Mouse (Mus musculus) cerebellum, adult 11 months (tissue): Measurements from ENCODE around the gene Fpr3.
"Not testable (repeated sequence)": the region's sequence is repeated elsewhere in the genome, so short reads cannot be mapped to it uniquely, and the experiment has no call there.

Experiments used
- DNase-seq: peaks from one replicate; pipeline ENCODE4 v3.0.0; 2022

Fpr3 gene

DNA sequence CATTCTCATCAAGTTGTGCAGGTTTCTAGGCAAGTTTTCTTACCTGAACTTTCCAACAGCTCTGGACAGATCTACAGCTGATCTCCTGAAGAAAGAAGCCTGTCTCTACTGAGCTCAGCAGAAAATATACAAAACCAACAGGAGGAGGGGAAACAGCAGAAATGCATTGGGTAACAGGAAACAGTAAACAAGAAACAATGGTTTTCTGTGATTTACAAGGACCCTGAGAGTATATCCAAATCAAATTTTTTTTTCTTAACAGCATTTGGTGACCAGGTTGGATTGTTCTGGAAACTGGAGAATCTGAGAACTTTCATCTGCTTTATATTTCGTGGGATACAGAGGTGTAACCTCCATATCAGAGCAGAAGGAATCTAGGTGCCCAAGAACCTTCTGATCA lies 3.8 kb upstream of the Fpr3 start, which contains the start of gene Fpr1:
Gene Fpr1 (minus strand): TSS at position 101 of the 400 bp plus-strand sequence.
- DNase-seq, result no peak

DNA sequence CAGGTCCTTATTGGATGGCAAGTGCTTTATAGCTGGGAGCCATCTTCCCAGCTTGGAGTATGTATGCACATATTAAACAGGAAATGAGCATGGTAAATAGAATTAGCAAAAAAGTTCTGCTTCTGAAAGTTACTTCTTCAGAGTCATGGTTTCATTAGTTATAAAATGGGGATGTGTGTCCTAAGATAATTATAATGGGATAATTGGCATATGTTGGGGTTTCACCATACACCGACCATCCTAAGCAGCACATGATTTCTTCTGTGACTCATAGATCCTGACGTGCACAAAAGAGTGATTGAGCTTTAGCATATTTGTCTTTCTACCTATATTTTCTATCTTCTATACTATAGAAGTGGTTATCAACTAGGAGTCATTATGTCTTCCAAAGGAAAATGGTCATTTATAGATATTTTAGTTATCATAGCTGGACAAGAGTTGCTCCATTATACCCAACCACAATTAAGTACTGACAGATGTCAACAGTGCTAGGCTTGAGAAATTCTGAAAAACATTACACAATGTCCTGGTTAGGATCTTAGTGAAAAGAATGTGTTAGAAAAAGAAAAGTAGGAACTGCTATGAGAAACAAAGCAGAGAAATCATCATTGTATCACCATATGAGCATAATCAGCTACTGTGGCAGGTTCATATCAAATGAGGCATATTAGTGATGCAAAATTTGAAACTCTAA lies 2.2 kb downstream of the Fpr3 start:
- no peak for DNase-seq

DNA sequence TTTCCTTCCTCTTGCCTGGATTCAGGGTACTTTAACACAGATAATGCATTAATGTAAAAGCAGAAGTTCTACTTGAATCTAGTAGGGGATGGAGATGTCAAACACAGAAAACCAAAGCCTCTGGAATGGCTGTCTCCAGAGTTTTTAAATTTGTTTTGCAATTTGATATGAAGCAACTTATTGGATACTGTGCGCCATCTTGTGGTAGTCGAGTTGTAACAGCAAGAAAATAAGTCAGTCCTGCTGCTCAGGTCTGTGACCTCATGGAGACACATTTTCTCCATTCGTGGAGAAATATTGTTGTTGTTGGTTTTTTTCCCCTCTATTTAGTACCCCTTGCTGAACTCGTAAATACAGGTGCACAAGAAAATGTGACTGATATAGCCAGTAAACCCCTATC lies 8.4 kb downstream of the Fpr3 start:
- DNase-seq, result peak; percentile 29

DNA sequence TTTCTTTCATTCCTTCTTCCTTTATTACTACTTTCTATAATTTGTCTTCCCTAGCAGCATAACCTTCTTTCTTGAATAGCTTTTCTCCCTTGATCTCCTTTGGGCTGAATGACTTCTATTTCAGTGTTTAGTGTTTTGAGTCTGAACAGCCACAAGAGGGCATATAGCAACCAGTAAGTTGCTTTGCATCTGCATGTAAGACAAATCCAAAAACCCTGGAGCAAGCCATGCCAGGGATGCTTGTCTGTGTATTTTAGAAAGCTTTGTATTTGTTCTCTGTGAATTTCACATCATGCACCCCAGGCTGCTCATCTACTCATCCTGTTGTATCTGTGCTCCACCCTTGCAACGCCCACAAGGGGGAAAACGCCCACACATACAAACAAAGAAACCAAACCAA lies 11.6 kb downstream of the Fpr3 start:
- no peak for DNase-seq

DNA sequence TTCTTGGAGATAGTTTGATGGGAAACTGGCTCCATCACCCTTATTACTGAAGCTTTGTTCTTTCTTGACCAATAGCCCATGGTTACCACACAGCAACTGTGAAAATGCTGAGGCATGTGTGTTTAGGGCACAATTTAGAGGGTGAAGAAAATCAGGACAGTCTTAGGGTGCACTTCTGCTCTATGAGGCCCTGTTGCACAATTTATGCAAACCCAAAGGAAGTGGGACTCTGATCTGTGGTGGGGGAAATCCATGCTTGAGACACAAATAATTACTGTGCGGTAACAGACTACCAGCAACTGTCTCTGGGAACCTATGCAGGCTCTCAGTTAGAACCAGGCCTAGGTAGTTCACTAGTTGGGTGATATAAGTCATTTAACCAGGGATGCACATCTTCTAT lies 13.1 kb downstream of the Fpr3 start:
- no peak for DNase-seq

DNA sequence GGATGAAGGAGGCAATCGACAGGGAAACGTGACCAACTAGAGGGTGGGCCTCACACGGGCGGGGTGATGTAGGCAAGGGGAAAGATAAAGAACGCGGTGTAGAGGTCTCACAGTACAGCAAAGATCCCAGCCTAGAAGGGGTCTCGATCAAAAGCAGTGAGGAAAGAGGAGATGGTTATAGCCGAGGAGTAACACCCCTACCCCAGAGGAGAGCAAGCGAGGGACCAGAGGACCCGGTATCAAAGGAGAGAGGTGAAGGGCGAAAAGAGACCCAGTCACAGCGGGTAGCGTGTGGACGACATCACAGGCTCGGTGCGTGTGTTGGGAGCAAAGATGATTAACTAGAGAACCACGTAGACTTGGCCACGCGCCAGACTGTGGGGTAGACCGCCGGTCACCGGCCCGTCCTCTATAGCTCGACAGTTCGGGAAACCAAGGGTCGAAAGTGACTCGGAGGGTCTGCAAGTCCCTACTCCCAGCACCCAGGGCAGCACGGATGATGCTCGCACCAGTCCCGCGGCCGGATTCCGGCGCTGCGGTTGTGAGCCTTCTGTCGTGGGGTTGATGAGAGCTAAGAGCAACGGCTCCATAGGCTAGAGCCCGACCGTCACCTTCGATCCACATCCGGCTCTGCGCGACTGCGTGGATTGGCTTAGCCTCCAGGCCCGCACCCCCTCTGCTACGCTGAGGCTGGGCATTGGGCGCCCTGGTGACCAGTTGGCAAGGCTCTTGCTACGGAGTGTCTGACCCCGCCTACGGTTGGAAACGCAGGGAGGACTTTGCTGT lies 22.2 kb downstream of the Fpr3 start:
- DNase-seq, result peak; percentile 78

DNA sequence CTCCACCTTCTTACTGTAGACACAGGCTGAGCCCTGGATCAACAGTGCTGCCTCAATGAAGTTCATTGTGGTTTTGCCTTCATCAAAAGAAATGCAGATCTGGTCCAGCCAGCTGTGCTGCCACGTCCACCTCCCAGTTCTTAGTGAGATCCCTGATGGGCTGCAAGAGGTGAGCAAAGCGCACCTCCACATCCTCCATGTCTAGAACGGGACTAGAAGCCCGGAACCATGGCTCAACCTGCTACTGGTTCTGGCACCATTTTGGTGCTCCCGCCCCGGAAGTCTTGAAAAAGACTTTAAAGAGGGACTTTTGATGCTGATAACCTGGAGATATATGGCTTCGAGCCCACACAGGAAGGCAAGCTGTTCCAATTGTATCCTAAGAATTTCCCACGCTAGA lies 25.0 kb downstream of the Fpr3 start:
- not testable (repeated sequence) for DNase-seq

DNA sequence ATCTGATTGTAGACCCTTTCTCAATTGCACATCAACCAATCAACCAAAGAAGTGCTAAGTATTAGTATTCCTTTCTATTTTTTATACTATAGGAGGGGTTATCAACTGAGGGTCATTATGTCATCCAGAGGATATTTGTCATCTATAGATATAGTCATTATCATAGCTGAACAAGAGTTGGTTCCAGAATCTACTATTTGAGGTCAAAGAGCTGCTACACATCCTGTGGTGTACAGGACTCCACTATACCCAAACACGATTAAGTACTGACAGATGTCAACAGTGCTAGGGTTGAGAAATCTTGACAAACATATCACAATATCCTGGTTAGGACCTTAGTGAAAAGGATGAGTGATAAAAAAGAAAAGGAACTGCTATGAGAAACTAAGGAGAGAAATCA lies 29.7 kb downstream of the Fpr3 start:
- no peak for DNase-seq

DNA sequence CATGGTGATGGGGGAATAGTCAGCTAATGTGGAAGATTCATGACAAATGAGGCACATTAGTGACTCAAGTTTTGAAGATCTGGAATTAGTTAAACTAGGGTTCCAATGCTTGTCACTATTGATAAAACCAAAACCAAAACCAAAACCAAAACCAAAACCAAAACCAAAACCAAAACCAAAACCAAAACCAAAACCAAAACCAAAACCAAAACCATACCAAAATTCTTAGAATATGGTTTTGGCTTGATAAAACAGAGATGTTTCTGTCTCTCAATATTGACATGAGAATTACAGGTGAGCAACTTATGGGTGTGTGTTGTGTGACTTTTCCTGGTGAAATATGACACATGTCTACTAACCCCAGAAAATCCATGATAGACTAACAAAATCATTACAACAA lies 30.1 kb downstream of the Fpr3 start:
- DNase-seq, result no peak

DNA sequence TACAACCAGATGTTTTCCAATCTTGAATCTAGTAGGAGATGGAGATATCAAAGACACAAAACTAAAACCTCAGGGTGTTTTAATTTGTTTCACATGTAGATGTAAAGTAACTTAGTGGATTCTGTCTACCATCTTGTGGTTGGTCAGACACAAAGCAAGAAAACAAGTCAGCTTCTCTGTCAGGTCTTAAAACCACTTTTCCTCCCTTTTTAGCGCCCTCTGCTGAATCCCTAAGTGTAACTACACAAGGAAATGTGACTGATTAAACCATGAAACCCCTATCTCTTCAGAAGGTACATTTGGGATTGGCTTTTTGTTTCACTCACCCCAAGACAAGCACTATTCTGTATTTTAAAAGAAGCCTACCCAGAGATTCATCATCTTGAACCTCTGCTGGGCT lies 85.8 kb downstream of the Fpr3 start:
- DNase-seq, result no peak

DNA sequence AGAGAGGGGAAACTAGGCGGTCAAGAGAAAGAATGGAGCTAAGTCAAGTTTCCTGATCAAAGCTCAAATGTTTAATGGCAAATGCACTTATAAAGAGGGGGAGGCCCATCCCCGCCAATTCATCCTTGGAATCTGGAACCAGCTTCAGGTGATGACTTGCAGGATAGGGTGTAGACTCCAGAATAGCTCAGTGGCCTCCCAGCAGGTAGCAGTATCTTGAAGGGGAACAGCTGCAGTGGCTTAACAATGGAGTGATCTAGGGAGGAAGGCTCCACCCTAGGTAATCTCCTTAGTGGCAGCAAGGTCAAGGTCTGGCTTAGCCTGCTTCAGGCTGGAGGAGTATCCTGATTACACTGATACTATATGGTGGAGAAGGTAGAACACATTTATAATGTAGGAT lies 93.6 kb downstream of the Fpr3 start:
- not testable (repeated sequence) for DNase-seq

DNA sequence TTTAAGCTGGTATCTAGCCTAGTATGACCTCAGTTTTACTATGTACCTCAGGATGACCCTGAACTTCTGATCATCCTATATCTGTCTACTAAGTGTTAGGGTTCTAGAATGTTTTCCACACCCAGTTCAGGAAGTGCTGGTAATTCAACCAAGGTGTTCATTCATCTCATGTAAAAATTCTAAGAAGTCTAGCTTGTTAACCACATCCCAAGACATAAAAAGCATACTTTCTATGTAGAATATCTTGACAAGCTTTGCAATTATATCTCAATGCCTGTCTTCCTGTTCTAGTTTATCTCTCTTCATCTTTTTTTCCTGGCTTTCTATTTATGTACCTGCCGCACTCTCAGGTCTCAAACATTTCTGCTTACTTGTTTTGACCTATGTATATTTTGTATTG lies 117.1 kb downstream of the Fpr3 start:
- no peak for DNase-seq
